Mouse (Mus musculus): ENCODE data around the gene Supt4a. TPM values are rescaled to one million over a fixed set of nuclear protein-coding genes. Genes with fewer than 3 reads are reported as not detected.

Supt4a gene
- polyA plus RNA-seq, 1 experiment from 2014 or later, result 163 TPM

GRCm38 (mm10) chr11:87720324-87720723 is 17.0 kb upstream of the Supt4a start:
- WGBS, result 39% methylated on average over 9 of the region's 9 CpGs
- Histone ChIP-seq H3K4me3 (ENCODE audit: low read depth, low read length) (no peak overlapping the region), H3K36me3 (ENCODE audit: control insufficient read depth, insufficient read depth, low read length) (no peaks in the 10 kb centered on the region), H3K27me3 (ENCODE audit: control insufficient read depth, insufficient read depth, low read length) (no peaks in the 10 kb centered on the region), H3K9me3 (ENCODE audit: control insufficient read depth, low read length) (no peaks in the 10 kb centered on the region), H3K9ac (ENCODE audit: low read length) (no peak overlapping the region), H3K27ac (ENCODE audit: low read depth, low read length) (no peak overlapping the region), H3K4me1 (ENCODE audit: control insufficient read depth, insufficient read depth, low read length) (peaks cover 5% of the 10 kb centered on the region; the same call in 1 of the 2 replicates), H3K4me2 (no peak overlapping the region)
- DNase-seq (ENCODE audit: low spot score, missing footprints), result no peak
- ATAC-seq (ENCODE audit: low FRiP score), result no peak

GRCm38 (mm10) chr11:87720839-87721238 is 16.5 kb upstream of the Supt4a start:
- Histone ChIP-seq H3K36me3 (ENCODE audit: control insufficient read depth, insufficient read depth, low read length) (no peaks in the 10 kb centered on the region), H3K9me3 (ENCODE audit: control insufficient read depth, low read length) (no peaks in the 10 kb centered on the region), H3K27me3 (ENCODE audit: control insufficient read depth, insufficient read depth, low read length) (no peaks in the 10 kb centered on the region), H3K9ac (ENCODE audit: low read length) (no peak overlapping the region), H3K4me1 (ENCODE audit: control insufficient read depth, insufficient read depth, low read length) (peaks cover 9% of the 10 kb centered on the region), H3K27ac (ENCODE audit: low read depth, low read length) (no peak overlapping the region), H3K4me2 (no peak overlapping the region), H3K4me3 (ENCODE audit: low read depth, low read length) (no peak overlapping the region)
- ATAC-seq (ENCODE audit: low FRiP score) (no peak), DNase-seq (ENCODE audit: low spot score, missing footprints) (peak; percentile 72)
- WGBS, result 77% methylated on average over 9 of the region's 9 CpGs

- WGBS, result 77% methylated on average over 3 of the region's 3 CpGs
- Histone ChIP-seq H3K9ac (ENCODE audit: low read length) (no peak overlapping the region), H3K9me3 (ENCODE audit: control insufficient read depth, low read length) (no peaks in the 10 kb centered on the region), H3K27me3 (ENCODE audit: control insufficient read depth, insufficient read depth, low read length) (no peaks in the 10 kb centered on the region), H3K36me3 (ENCODE audit: control insufficient read depth, insufficient read depth, low read length) (no peaks in the 10 kb centered on the region), H3K4me3 (ENCODE audit: low read depth, low read length) (no peak overlapping the region), H3K4me2 (no peak overlapping the region), H3K27ac (ENCODE audit: low read depth, low read length) (no peak overlapping the region), H3K4me1 (ENCODE audit: control insufficient read depth, insufficient read depth, low read length) (peaks cover 13% of the 10 kb centered on the region)
- DNase-seq (ENCODE audit: low spot score, missing footprints), result peak; percentile 53
- no peak for ATAC-seq (ENCODE audit: low FRiP score)
Measured at GRCm38 (mm10) chr11:87722168-87722567, 15.2 kb upstream of the Supt4a start.

- Histone ChIP-seq H3K4me1 (ENCODE audit: control insufficient read depth, insufficient read depth, low read length) (peaks cover 13% of the 10 kb centered on the region), H3K27ac (ENCODE audit: low read depth, low read length) (no peak overlapping the region), H3K36me3 (ENCODE audit: control insufficient read depth, insufficient read depth, low read length) (no peaks in the 10 kb centered on the region), H3K9ac (ENCODE audit: low read length) (no peak overlapping the region), H3K9me3 (ENCODE audit: control insufficient read depth, low read length) (no peaks in the 10 kb centered on the region), H3K4me2 (no peak overlapping the region), H3K27me3 (ENCODE audit: control insufficient read depth, insufficient read depth, low read length) (no peaks in the 10 kb centered on the region), H3K4me3 (ENCODE audit: low read depth, low read length) (no peak overlapping the region)
- no peak for ATAC-seq (ENCODE audit: low FRiP score)
- 85% methylated on average over 4 of the region's 4 CpGs for WGBS
- DNase-seq (ENCODE audit: low spot score, missing footprints), result peak; percentile 31
Measured at GRCm38 (mm10) chr11:87722891-87723290, 14.5 kb upstream of the Supt4a start.

DNA sequence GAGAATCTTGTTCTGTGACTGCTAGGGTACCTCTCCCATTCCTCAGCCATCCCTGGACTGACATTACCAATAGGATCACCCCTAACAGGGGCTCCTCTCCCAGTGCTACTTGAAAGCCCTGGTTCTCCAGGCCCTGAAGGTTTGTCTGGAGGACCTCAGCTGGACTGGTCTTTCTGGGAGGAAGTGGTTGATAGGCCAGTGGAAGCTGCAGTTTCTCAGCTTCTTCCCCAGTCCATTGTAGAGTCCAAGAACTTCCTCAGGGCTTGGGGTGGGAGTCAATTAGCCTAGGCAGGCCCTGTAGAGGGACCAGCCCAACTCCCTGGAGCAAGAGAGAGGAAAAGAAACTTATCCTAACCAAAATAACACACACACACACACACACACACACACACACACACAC is 11.8 kb upstream of the Supt4a start:
- Histone ChIP-seq H3K9me3 (ENCODE audit: control insufficient read depth, low read length) (no peaks in the 10 kb centered on the region), H3K27me3 (ENCODE audit: control insufficient read depth, insufficient read depth, low read length) (no peaks in the 10 kb centered on the region), H3K4me2 (no peak overlapping the region), H3K4me3 (ENCODE audit: low read depth, low read length) (no peak overlapping the region), H3K36me3 (ENCODE audit: control insufficient read depth, insufficient read depth, low read length) (no peaks in the 10 kb centered on the region), H3K9ac (ENCODE audit: low read length) (0 out of 2 replicates have a peak overlapping the region, but pooled peaks have one; percentile 40), H3K4me1 (ENCODE audit: control insufficient read depth, insufficient read depth, low read length) (peaks cover 8% of the 10 kb centered on the region; the same call in 1 of the 2 replicates), H3K27ac (ENCODE audit: low read depth, low read length) (peak overlapping the region; percentile 48; the same call in 1 of the 2 replicates)
- DNase-seq (ENCODE audit: low spot score, missing footprints) (peak; percentile 69), ATAC-seq (ENCODE audit: low FRiP score) (no peak)

DNA sequence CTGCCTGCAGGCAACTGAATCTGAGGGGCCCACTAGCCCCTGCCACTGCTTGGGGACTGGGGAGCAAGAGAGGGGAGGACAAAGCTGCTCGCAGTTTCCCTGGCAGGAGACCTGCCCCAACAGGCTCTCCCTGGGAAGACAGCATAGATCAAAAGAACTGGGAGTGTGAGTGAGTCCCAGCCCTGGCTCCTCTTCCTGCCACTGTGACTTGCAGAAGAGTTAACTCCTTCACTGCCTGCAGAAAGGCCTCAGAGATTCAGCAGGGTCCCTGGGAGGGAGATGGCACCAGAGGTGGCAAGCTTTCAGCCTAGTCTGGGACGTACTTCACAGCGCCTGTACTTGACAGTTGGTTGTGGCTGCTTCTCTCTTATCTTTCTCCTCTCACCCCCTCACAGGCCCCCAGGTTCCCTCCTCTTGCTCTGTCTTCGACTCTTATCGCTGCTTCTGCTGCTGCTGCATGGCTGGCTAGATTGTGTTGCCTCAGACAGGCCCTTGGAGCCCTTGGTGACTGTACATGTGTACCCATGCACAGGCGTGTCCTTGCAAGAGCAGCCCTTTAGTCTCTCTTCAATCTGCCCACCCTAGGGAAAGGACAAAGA is 11.3 kb upstream of the Supt4a start:
- H3K27ac ChIP-seq (ENCODE audit: low read depth, low read length), result peak overlapping the region; percentile 48
- WGBS, result 26% methylated on average over 6 of the region's 6 CpGs
- H3K4me3 ChIP-seq (ENCODE audit: low read depth, low read length), result no peak overlapping the region
- no peaks in the 10 kb centered on the region for H3K9me3 ChIP-seq (ENCODE audit: control insufficient read depth, low read length)
- no peaks in the 10 kb centered on the region for H3K36me3 ChIP-seq (ENCODE audit: control insufficient read depth, insufficient read depth, low read length)
- H3K4me1 ChIP-seq (ENCODE audit: control insufficient read depth, insufficient read depth, low read length), result peaks cover 8% of the 10 kb centered on the region; the same call in 1 of the 2 replicates
- no peaks in the 10 kb centered on the region for H3K27me3 ChIP-seq (ENCODE audit: control insufficient read depth, insufficient read depth, low read length)
- peak; percentile 82 for DNase-seq (ENCODE audit: low spot score, missing footprints)
- peak; percentile 54; the same call in 1 of the 2 replicates for ATAC-seq (ENCODE audit: low FRiP score)
- H3K4me2 ChIP-seq, result peak overlapping the region; percentile 9; the same call in 1 of the 2 replicates
- H3K9ac ChIP-seq (ENCODE audit: low read length), result no peak overlapping the region; the same call in 1 of the 2 replicates

DNA sequence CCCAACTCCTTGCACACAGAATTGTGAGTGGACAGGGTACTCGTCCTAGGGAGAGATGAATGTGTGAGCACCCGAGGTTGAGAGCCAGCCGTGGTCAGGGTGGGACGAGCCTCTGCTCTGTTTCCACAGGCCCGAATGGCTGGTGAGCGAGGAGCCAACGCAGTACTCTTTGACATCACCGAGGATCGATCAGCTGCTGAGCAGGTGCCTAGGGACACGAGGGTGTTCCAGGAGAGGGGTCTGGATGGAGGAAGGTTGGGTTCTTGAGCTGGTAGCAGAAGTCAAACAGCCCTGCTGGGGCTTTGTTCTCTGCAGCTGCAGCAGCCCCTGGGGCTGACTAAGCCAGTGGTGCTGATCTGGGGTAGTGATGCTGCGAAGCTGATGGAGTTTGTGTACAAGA is 10.3 kb upstream of the Supt4a start:
- Histone ChIP-seq H3K36me3 (ENCODE audit: control insufficient read depth, insufficient read depth, low read length) (no peaks in the 10 kb centered on the region), H3K4me3 (ENCODE audit: low read depth, low read length) (no peak overlapping the region), H3K4me2 (no peak overlapping the region), H3K27ac (ENCODE audit: low read depth, low read length) (no peak overlapping the region), H3K27me3 (ENCODE audit: control insufficient read depth, insufficient read depth, low read length) (no peaks in the 10 kb centered on the region), H3K4me1 (ENCODE audit: control insufficient read depth, insufficient read depth, low read length) (peaks cover 8% of the 10 kb centered on the region; the same call in 1 of the 2 replicates), H3K9ac (ENCODE audit: low read length) (no peak overlapping the region; the same call in 1 of the 2 replicates), H3K9me3 (ENCODE audit: control insufficient read depth, low read length) (no peaks in the 10 kb centered on the region)
- 56% methylated on average over 11 of the region's 11 CpGs for whole genome bisulfite sequencing
- DNase-seq (ENCODE audit: low spot score, missing footprints) (peak; percentile 82), ATAC-seq (ENCODE audit: low FRiP score) (no peak)

- peaks cover 8% of the 10 kb centered on the region; the same call in 1 of the 2 replicates for H3K4me1 ChIP-seq (ENCODE audit: control insufficient read depth, insufficient read depth, low read length)
- no peak overlapping the region for H3K4me3 ChIP-seq (ENCODE audit: low read depth, low read length)
- 55% methylated on average over 4 of the region's 4 CpGs for WGBS
- no peaks in the 10 kb centered on the region for H3K9me3 ChIP-seq (ENCODE audit: control insufficient read depth, low read length)
- no peak overlapping the region for H3K4me2 ChIP-seq
- ATAC-seq (ENCODE audit: low FRiP score) (no peak), DNase-seq (ENCODE audit: low spot score, missing footprints) (peak; percentile 37)
- H3K27ac ChIP-seq (ENCODE audit: low read depth, low read length), result no peak overlapping the region
- H3K9ac ChIP-seq (ENCODE audit: low read length), result no peak overlapping the region
- no peaks in the 10 kb centered on the region for H3K27me3 ChIP-seq (ENCODE audit: control insufficient read depth, insufficient read depth, low read length)
- no peaks in the 10 kb centered on the region for H3K36me3 ChIP-seq (ENCODE audit: control insufficient read depth, insufficient read depth, low read length)
Measured at GRCm38 (mm10) chr11:87727471-87727870, 9.9 kb upstream of the Supt4a start.

GRCm38 (mm10) chr11:87728850-87729592 is 8.3 kb upstream of the Supt4a start:
- ATAC-seq (ENCODE audit: low FRiP score) (no peak), DNase-seq (ENCODE audit: low spot score, missing footprints) (peak; percentile 74)
- no peak overlapping the region; the same call in 1 of the 2 replicates for H3K27ac ChIP-seq (ENCODE audit: low read depth, low read length)
- no peaks in the 10 kb centered on the region for H3K36me3 ChIP-seq (ENCODE audit: control insufficient read depth, insufficient read depth, low read length)
- H3K9me3 ChIP-seq (ENCODE audit: control insufficient read depth, low read length), result no peaks in the 10 kb centered on the region
- H3K4me2 ChIP-seq, result no peak overlapping the region
- no peak overlapping the region for H3K4me3 ChIP-seq (ENCODE audit: low read depth, low read length)
- H3K9ac ChIP-seq (ENCODE audit: low read length), result no peak overlapping the region
- 78% methylated on average over 18 of the region's 18 CpGs for WGBS
- no peaks in the 10 kb centered on the region for H3K27me3 ChIP-seq (ENCODE audit: control insufficient read depth, insufficient read depth, low read length)
- H3K4me1 ChIP-seq (ENCODE audit: control insufficient read depth, insufficient read depth, low read length), result peaks cover 16% of the 10 kb centered on the region
